Mouse (Mus musculus) neural tube, embryonic 13.5 days (tissue): ENCODE measurements around the gene Sdhb. TPM values are rescaled to one million over a fixed set of nuclear protein-coding genes. Genes with fewer than 3 reads are reported as not detected.

Experiments
- ATAC-seq: fragments of 200-750 bp; cut with Nextera tagmentation; 2 replicates; pipeline ENCODE4 v1.8.0; 2017; ENCODE audit warnings: low read depth, mild to moderate bottlenecking, moderate TSS enrichment, moderate library complexity
- H3K27ac ChIP-seq: fragments of 300-500 bp; sonication (generic); replicated peaks from 2 replicates; pipeline ENCODE4 v1.5.1; 2015; ENCODE audit warnings: moderate library complexity, mild to moderate bottlenecking, inconsistent platforms
- H3K27me3 ChIP-seq: fragments of 300-500 bp; sonication (generic); 2 replicates; pipeline ENCODE4 v1.6.1; 2015; ENCODE audit warnings: mild to moderate bottlenecking, inconsistent platforms
- H3K36me3 ChIP-seq: fragments of 300-500 bp; sonication (generic); 2 replicates; pipeline ENCODE4 v1.6.1; 2015; ENCODE audit warnings: mild to moderate bottlenecking, inconsistent platforms
- H3K4me1 ChIP-seq: fragments of 300-500 bp; sonication (generic); replicated peaks from 2 replicates; pipeline ENCODE4 v1.6.1; 2015; ENCODE audit warnings: inconsistent platforms
- H3K4me2 ChIP-seq: fragments of 300-500 bp; sonication (generic); 2 replicates; pipeline ENCODE4 v1.6.1; 2015; ENCODE audit warnings: inconsistent platforms, mild to moderate bottlenecking, moderate library complexity
- H3K4me3 ChIP-seq: fragments of 300-500 bp; sonication (generic); 2 replicates; pipeline ENCODE4 v1.5.1; 2015; ENCODE audit warnings: mild to moderate bottlenecking, inconsistent platforms
- H3K9ac ChIP-seq: fragments of 300-500 bp; sonication (generic); 2 replicates; pipeline ENCODE4 v1.6.1; 2015; ENCODE audit warnings: moderate library complexity, mild to moderate bottlenecking, inconsistent platforms
- H3K9me3 ChIP-seq: fragments of 300-500 bp; sonication (generic); 2 replicates; pipeline ENCODE4 v1.6.1; 2016; ENCODE audit warnings: inconsistent platforms
- WGBS: fragments of 180-500 bp; shearing (Covaris S2); methylation state at CpG from one replicate; pipeline ENCODE4 v1.1.7; 2015; 5-methylcytosine and 5-hydroxymethylcytosine counted together
- polyA plus RNA-seq: library from polyadenylated mRNA; unstranded; fragments of >200 nt; fragmentation: Nextera tagmentation; extraction: Ambion mirVana; gene quantifications from 2 replicates; pipeline ENCODE4 v1.2.1, GENCODE M21; 2015

Gene Sdhb
- polyA plus RNA-seq, 1 experiment from 2014 or later: 497 TPM

DNA sequence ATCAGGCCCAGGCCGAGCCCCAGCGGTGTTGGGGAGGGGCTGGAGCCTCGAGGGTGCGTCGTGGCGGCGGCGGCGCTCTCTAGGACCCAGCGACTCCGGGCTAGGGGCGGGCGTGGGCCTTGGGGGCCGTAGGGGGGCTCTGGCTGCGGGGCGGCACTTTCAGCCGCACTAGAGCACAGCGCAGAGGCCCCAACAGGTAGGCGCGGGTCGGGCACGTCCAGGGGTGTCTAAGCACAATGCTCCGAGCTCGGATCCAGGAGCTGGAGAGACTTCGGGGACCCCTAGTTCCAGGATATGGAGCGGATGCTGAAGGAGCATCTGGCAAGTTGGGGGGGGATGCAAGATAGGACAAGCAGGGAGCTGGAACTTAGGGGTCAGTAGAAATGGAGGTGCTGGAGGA, 49.5 kb downstream of the Sdhb start:
- H3K9ac ChIP-seq: peak overlapping the region; percentile 90
- H3K27me3 ChIP-seq: no peaks in the 10 kb centered on the region
- peaks cover 41% of the 10 kb centered on the region for H3K4me1 ChIP-seq
- peak overlapping the region; percentile 85 for H3K27ac ChIP-seq
- peak overlapping the region; percentile 85 for H3K4me2 ChIP-seq
- peak; percentile 84 for ATAC-seq
- H3K36me3 ChIP-seq: peaks cover 62% of the 10 kb centered on the region
- no peaks in the 10 kb centered on the region for H3K9me3 ChIP-seq
- peak overlapping the region; percentile 74 for H3K4me3 ChIP-seq
- WGBS: 1% methylated on average over 26 of the region's 26 CpGs

GRCm38 (mm10) chr4:141010941-141011429, 50.0 kb downstream of the Sdhb start:
- Histone ChIP-seq H3K9ac (peak overlapping the region; percentile 90), H3K27ac (peak overlapping the region; percentile 85), H3K9me3 (no peaks in the 10 kb centered on the region), H3K36me3 (peaks cover 62% of the 10 kb centered on the region), H3K4me1 (peaks cover 43% of the 10 kb centered on the region), H3K4me3 (peak overlapping the region; percentile 74), H3K27me3 (no peaks in the 10 kb centered on the region), H3K4me2 (peak overlapping the region; percentile 85)
- peak; percentile 54 for ATAC-seq
- WGBS: under 1% methylated on average over 17 of the region's 17 CpGs

- peak overlapping the region; percentile 85 for H3K27ac ChIP-seq
- 52% methylated on average over 14 of the region's 14 CpGs for WGBS
- H3K4me3 ChIP-seq: peak overlapping the region; percentile 74
- H3K9me3 ChIP-seq: no peaks in the 10 kb centered on the region
- peak overlapping the region; percentile 85 for H3K4me2 ChIP-seq
- H3K27me3 ChIP-seq: no peaks in the 10 kb centered on the region
- H3K9ac ChIP-seq: peak overlapping the region; percentile 90
- H3K4me1 ChIP-seq: peaks cover 46% of the 10 kb centered on the region
- 0 out of 2 replicates have a peak, but pooled peaks have one; percentile 13 for ATAC-seq
- peaks cover 62% of the 10 kb centered on the region for H3K36me3 ChIP-seq
These were observed 50.7 kb downstream of the Sdhb start for GRCm38 (mm10) chr4:141011556-141012328.

DNA sequence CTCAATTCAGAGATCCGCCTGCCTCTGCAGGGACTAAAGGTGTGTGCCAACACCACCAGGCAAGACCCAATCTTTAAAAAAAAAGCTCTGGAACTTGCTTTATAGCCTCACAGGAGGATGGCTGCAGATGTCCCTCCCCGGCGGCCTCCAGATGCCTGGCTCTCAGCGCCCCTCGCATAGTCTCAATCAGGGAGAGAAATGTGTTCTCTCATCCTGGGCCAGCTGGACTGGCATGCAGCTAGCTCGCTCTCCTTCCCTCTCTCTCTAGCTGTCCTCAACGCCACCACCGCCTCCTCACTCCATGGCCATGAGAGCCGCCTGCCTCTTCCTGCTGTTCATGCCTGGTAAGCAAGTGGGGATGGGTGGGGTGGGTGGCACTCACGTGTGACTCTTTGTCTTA, 51.6 kb downstream of the Sdhb start:
- H3K27ac ChIP-seq: peak overlapping the region; percentile 85
- H3K4me1 ChIP-seq: peaks cover 52% of the 10 kb centered on the region
- no peaks in the 10 kb centered on the region for H3K9me3 ChIP-seq
- peaks cover 64% of the 10 kb centered on the region for H3K36me3 ChIP-seq
- H3K4me2 ChIP-seq: peak overlapping the region; percentile 85
- peak overlapping the region; percentile 90 for H3K9ac ChIP-seq
- H3K27me3 ChIP-seq: no peaks in the 10 kb centered on the region
- WGBS: 52% methylated on average over 8 of the region's 10 CpGs
- no peak for ATAC-seq
- H3K4me3 ChIP-seq: 0 out of 2 replicates have a peak overlapping the region, but pooled peaks have one; percentile 74

GRCm38 (mm10) chr4:141014114-141014513, 53.1 kb downstream of the Sdhb start:
- WGBS: 82% methylated on average over 8 of the region's 8 CpGs
- Histone ChIP-seq H3K4me2 (no peak overlapping the region), H3K4me3 (no peak overlapping the region), H3K4me1 (peaks cover 65% of the 10 kb centered on the region), H3K27me3 (no peaks in the 10 kb centered on the region), H3K9ac (peak overlapping the region; percentile 12; the same call in 1 of the 2 replicates), H3K9me3 (no peaks in the 10 kb centered on the region), H3K27ac (no peak overlapping the region), H3K36me3 (peaks cover 56% of the 10 kb centered on the region)
- ATAC-seq: no peak

DNA sequence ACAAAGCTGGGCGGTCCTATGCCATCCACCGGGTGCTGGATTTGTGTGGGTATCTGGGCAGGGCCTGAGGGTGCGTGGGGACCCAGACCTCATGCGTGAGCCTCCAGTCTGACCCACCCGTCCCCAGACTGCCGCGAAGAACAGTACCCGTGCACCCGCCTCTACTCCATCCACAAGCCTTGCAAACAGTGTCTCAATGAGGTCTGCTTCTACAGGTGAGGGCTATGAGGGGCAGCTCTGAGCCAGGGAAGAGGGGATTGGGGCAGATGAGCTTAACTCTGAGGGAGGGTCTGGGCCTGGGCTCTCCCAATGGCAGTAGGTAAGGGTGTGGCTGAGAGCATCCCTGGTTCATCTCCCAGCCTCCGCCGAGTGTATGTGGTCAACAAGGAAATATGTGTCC, 53.9 kb downstream of the Sdhb start:
- Histone ChIP-seq H3K27ac (no peak overlapping the region), H3K9ac (no peak overlapping the region), H3K4me3 (no peak overlapping the region), H3K4me2 (no peak overlapping the region), H3K36me3 (peaks cover 63% of the 10 kb centered on the region), H3K27me3 (no peaks in the 10 kb centered on the region), H3K9me3 (no peaks in the 10 kb centered on the region), H3K4me1 (peaks cover 72% of the 10 kb centered on the region)
- ATAC-seq: no peak
- WGBS: 91% methylated on average over 11 of the region's 11 CpGs

DNA sequence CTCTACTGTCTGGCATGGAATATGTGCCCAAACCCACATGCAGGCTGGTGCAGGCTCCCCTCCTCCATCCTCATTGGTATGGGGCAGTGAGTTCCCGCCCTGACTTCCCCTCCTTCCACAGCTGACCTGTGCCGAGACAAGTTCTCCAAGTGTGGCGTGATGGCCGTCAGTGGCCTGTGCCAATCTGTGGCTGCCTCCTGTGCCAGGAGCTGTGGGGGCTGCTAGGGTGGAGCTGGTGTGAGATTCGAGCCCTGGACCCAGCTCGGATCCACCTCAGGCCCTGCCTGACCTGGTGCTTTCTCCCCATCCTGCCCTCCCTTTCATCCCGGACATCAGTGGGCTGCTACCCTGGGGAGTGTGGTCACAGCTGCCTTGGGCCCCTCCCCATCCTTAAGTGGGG, 54.4 kb downstream of the Sdhb start:
- Histone ChIP-seq H3K27me3 (no peaks in the 10 kb centered on the region), H3K4me3 (no peak overlapping the region), H3K9me3 (no peaks in the 10 kb centered on the region), H3K4me1 (peaks cover 72% of the 10 kb centered on the region), H3K4me2 (no peak overlapping the region), H3K27ac (0 out of 2 replicates have a peak overlapping the region, but pooled peaks have one; percentile 9), H3K9ac (no peak overlapping the region), H3K36me3 (peaks cover 67% of the 10 kb centered on the region)
- 82% methylated on average over 7 of the region's 7 CpGs for WGBS
- no peak for ATAC-seq

GRCm38 (mm10) chr4:141016311-141016710, 55.3 kb downstream of the Sdhb start:
- Histone ChIP-seq H3K27ac (0 out of 2 replicates have a peak overlapping the region, but pooled peaks have one; percentile 62), H3K36me3 (peaks cover 67% of the 10 kb centered on the region), H3K4me1 (peaks cover 74% of the 10 kb centered on the region), H3K4me3 (no peak overlapping the region), H3K27me3 (no peaks in the 10 kb centered on the region), H3K4me2 (no peak overlapping the region), H3K9ac (no peak overlapping the region), H3K9me3 (no peaks in the 10 kb centered on the region)
- no peak for ATAC-seq
- 89% methylated on average over 9 of the region's 9 CpGs for WGBS

GRCm38 (mm10) chr4:141017657-141018436, 56.8 kb downstream of the Sdhb start:
- 81% methylated on average over 29 of the region's 29 CpGs for whole genome bisulfite sequencing
- no peaks in the 10 kb centered on the region for H3K27me3 ChIP-seq
- peak overlapping the region; percentile 62; the same call in 1 of the 2 replicates for H3K27ac ChIP-seq
- peaks cover 67% of the 10 kb centered on the region for H3K36me3 ChIP-seq
- H3K9me3 ChIP-seq: no peaks in the 10 kb centered on the region
- no peak overlapping the region for H3K4me2 ChIP-seq
- no peak overlapping the region for H3K4me3 ChIP-seq
- peaks cover 70% of the 10 kb centered on the region for H3K4me1 ChIP-seq
- no peak overlapping the region for H3K9ac ChIP-seq
- ATAC-seq: no peak

GRCm38 (mm10) chr4:141020220-141020619, 59.2 kb downstream of the Sdhb start:
- Histone ChIP-seq H3K4me2 (no peak overlapping the region), H3K9me3 (no peaks in the 10 kb centered on the region), H3K9ac (peak overlapping the region; percentile 51; the same call in 1 of the 2 replicates), H3K27me3 (no peaks in the 10 kb centered on the region), H3K36me3 (peaks cover 60% of the 10 kb centered on the region), H3K4me1 (peaks cover 57% of the 10 kb centered on the region), H3K27ac (peak overlapping the region; percentile 91), H3K4me3 (no peak overlapping the region)
- 89% methylated on average over 17 of the region's 17 CpGs for WGBS
- ATAC-seq: no peak

- 11% methylated on average over 14 of the region's 14 CpGs for WGBS
- H3K36me3 ChIP-seq: peaks cover 60% of the 10 kb centered on the region
These were observed 60.0 kb downstream of the Sdhb start for GRCm38 (mm10) chr4:141020811-141021613.

More at GRCm38 (mm10) chr4:141020811-141021613, 60.0 kb downstream of the Sdhb start:
- no peak overlapping the region for H3K4me3 ChIP-seq
- H3K9me3 ChIP-seq: no peaks in the 10 kb centered on the region
- H3K4me2 ChIP-seq: 0 out of 2 replicates have a peak overlapping the region, but pooled peaks have one; percentile 16
- H3K27me3 ChIP-seq: no peaks in the 10 kb centered on the region
- ATAC-seq: peak; percentile 70
- H3K27ac ChIP-seq: peak overlapping the region; percentile 91
- peak overlapping the region; percentile 51 for H3K9ac ChIP-seq
- H3K4me1 ChIP-seq: peaks cover 54% of the 10 kb centered on the region
